Mouse (Mus musculus) neural tube, embryonic 11.5 days (tissue): ENCODE measurements at regions not wholly inside any gene's neighbourhood (a gene's known extent, or its start where the extent isn't known, plus 50 kb on each side); places are given as distances from the start of the nearest gene placed in this dataset.

Source experiments
- ATAC-seq: fragments of 200-750 bp; cut with Nextera tagmentation; 2 replicates; pipeline ENCODE4 v1.8.0; 2017; ENCODE audit warnings: moderate number of reproducible peaks, mild to moderate bottlenecking, moderate TSS enrichment, moderate library complexity; ENCODE audit not compliant: insufficient read depth, low FRiP score, low TSS enrichment
- DNase-seq: peaks from one replicate; pipeline ENCODE4 v3.0.0-alpha.2; 2015; ENCODE audit warnings: low spot score
- H3K27ac ChIP-seq: fragments of 300-500 bp; sonication (generic); 2 replicates; pipeline ENCODE4 v1.5.1; 2014; ENCODE audit warnings: low read depth, mild to moderate bottlenecking, low read length
- H3K27me3 ChIP-seq: fragments of 300-500 bp; sonication (generic); 2 replicates; pipeline ENCODE4 v1.6.1; 2014; ENCODE audit warnings: mild to moderate bottlenecking, low read length, mixed read lengths; ENCODE audit not compliant: control insufficient read depth, insufficient read depth
- H3K36me3 ChIP-seq: fragments of 300-500 bp; sonication (generic); 2 replicates; pipeline ENCODE4 v1.6.1; 2014; ENCODE audit warnings: mild to moderate bottlenecking, low read length, moderate library complexity, mixed read lengths; ENCODE audit not compliant: control insufficient read depth, insufficient read depth
- H3K4me1 ChIP-seq: fragments of 300-500 bp; sonication (generic); 2 replicates; pipeline ENCODE4 v1.6.1; 2014; ENCODE audit warnings: low read length, mixed read lengths; ENCODE audit not compliant: control insufficient read depth, insufficient read depth
- H3K4me2 ChIP-seq: fragments of 300-500 bp; sonication (generic); 2 replicates; pipeline ENCODE4 v1.6.1; 2014; ENCODE audit warnings: low read depth, mild to moderate bottlenecking, moderate library complexity
- H3K4me3 ChIP-seq: fragments of 300-500 bp; sonication (generic); 2 replicates; pipeline ENCODE4 v1.5.1; 2014; ENCODE audit warnings: low read depth, low read length
- H3K9ac ChIP-seq: fragments of 300-500 bp; sonication (generic); 2 replicates; pipeline ENCODE4 v1.6.1; 2014; ENCODE audit warnings: mild to moderate bottlenecking, low read length
- H3K9me3 ChIP-seq: fragments of 300-500 bp; sonication (generic); 2 replicates; pipeline ENCODE4 v1.6.1; 2016; ENCODE audit warnings: low read length; ENCODE audit not compliant: control insufficient read depth
- WGBS: fragments of 180-500 bp; shearing (Covaris S2); extraction: QIAGEN DNeasy Blood & Tissue Kit; methylation state at CpG from one replicate; pipeline ENCODE4 v1.1.7; 2014; 5-methylcytosine and 5-hydroxymethylcytosine counted together

- Histone ChIP-seq H3K4me3 (no peak overlapping the region), H3K9ac (no peak overlapping the region), H3K27ac (no peak overlapping the region), H3K36me3 (no peaks in the 10 kb centered on the region), H3K27me3 (no peaks in the 10 kb centered on the region), H3K4me1 (no peaks in the 10 kb centered on the region), H3K9me3 (no peaks in the 10 kb centered on the region), H3K4me2 (no peak overlapping the region)
- 89% methylated on average over 2 of the region's 2 CpGs for WGBS
- DNase-seq (no peak), ATAC-seq (no peak)
Measured at GRCm38 (mm10) chr13:107300792-107301191, 278.9 kb upstream of the Kif2a start.

GRCm38 (mm10) chr13:107264581-107264980 is 242.7 kb upstream of the Kif2a start:
- Histone ChIP-seq H3K27ac (no peak overlapping the region), H3K27me3 (no peaks in the 10 kb centered on the region), H3K9me3 (no peaks in the 10 kb centered on the region), H3K9ac (no peak overlapping the region), H3K4me1 (no peaks in the 10 kb centered on the region), H3K4me2 (no peak overlapping the region), H3K4me3 (no peak overlapping the region), H3K36me3 (no peaks in the 10 kb centered on the region)
- DNase-seq (no peak), ATAC-seq (no peak)
- 75% methylated on average over 6 of the region's 6 CpGs for WGBS

GRCm38 (mm10) chr13:107261479-107262050 is 239.6 kb upstream of the Kif2a start:
- H3K27ac ChIP-seq, result no peak overlapping the region
- H3K9me3 ChIP-seq, result no peaks in the 10 kb centered on the region
- WGBS, result 77% methylated on average over 6 of the region's 6 CpGs
- H3K4me2 ChIP-seq, result no peak overlapping the region
- no peaks in the 10 kb centered on the region for H3K4me1 ChIP-seq
- H3K27me3 ChIP-seq, result no peaks in the 10 kb centered on the region
- no peaks in the 10 kb centered on the region for H3K36me3 ChIP-seq
- H3K4me3 ChIP-seq, result no peak overlapping the region
- no peak overlapping the region for H3K9ac ChIP-seq
- ATAC-seq (no peak), DNase-seq (no peak)

GRCm38 (mm10) chr13:107260274-107260673 is 238.3 kb upstream of the Kif2a start:
- no peaks in the 10 kb centered on the region for H3K4me1 ChIP-seq
- no peaks in the 10 kb centered on the region for H3K9me3 ChIP-seq
- no peak for DNase-seq
- H3K9ac ChIP-seq, result no peak overlapping the region
- no peak overlapping the region for H3K27ac ChIP-seq
- no peaks in the 10 kb centered on the region for H3K27me3 ChIP-seq
- no peak overlapping the region for H3K4me2 ChIP-seq
- WGBS, result 90% methylated on average over 4 of the region's 4 CpGs
- no peak overlapping the region for H3K4me3 ChIP-seq
- no peak for ATAC-seq
- no peaks in the 10 kb centered on the region for H3K36me3 ChIP-seq

GRCm38 (mm10) chr13:107247792-107248505 is 226.0 kb upstream of the Kif2a start:
- no peak overlapping the region for H3K9ac ChIP-seq
- H3K27ac ChIP-seq, result no peak overlapping the region
- H3K9me3 ChIP-seq, result no peaks in the 10 kb centered on the region
- 0 out of 2 replicates have a peak, but pooled peaks cover 3% of the 10 kb centered on the region for H3K4me1 ChIP-seq
- no peak overlapping the region for H3K4me3 ChIP-seq
- ATAC-seq, result no peak
- no peak for DNase-seq
- H3K36me3 ChIP-seq, result no peaks in the 10 kb centered on the region
- H3K4me2 ChIP-seq, result no peak overlapping the region; the same call in 1 of the 2 replicates
- 29% methylated on average over 9 of the region's 9 CpGs for WGBS
- H3K27me3 ChIP-seq, result no peaks in the 10 kb centered on the region

- Histone ChIP-seq H3K9me3 (no peaks in the 10 kb centered on the region), H3K4me3 (0 out of 2 replicates have a peak overlapping the region, but pooled peaks have one; percentile 9), H3K27ac (no peak overlapping the region), H3K4me2 (peak overlapping the region; percentile 38), H3K4me1 (0 out of 2 replicates have a peak, but pooled peaks cover 3% of the 10 kb centered on the region), H3K9ac (no peak overlapping the region), H3K27me3 (no peaks in the 10 kb centered on the region), H3K36me3 (no peaks in the 10 kb centered on the region)
- DNase-seq (peak; percentile 35), ATAC-seq (0 out of 2 replicates have a peak, but pooled peaks have one; percentile 28)
- 18% methylated on average over 16 of the region's 17 CpGs for WGBS
Measured at GRCm38 (mm10) chr13:107246956-107247751, 225.2 kb upstream of the Kif2a start.

GRCm38 (mm10) chr13:107244173-107244572 is 222.2 kb upstream of the Kif2a start:
- no peak for DNase-seq
- Histone ChIP-seq H3K4me3 (no peak overlapping the region), H3K27ac (no peak overlapping the region), H3K4me1 (0 out of 2 replicates have a peak, but pooled peaks cover 3% of the 10 kb centered on the region), H3K4me2 (no peak overlapping the region), H3K9me3 (no peaks in the 10 kb centered on the region), H3K9ac (no peak overlapping the region), H3K27me3 (no peaks in the 10 kb centered on the region), H3K36me3 (no peaks in the 10 kb centered on the region)
- no peak; the same call in 1 of the 2 replicates for ATAC-seq
- WGBS, result 10% methylated on average over 3 of the region's 3 CpGs

- H3K9ac ChIP-seq, result no peak overlapping the region
- H3K9me3 ChIP-seq, result no peaks in the 10 kb centered on the region
- H3K36me3 ChIP-seq, result no peaks in the 10 kb centered on the region
- H3K27ac ChIP-seq, result no peak overlapping the region
- no peaks in the 10 kb centered on the region for H3K27me3 ChIP-seq
- H3K4me2 ChIP-seq, result no peak overlapping the region
- DNase-seq (no peak), ATAC-seq (no peak)
- no peaks in the 10 kb centered on the region for H3K4me1 ChIP-seq
- H3K4me3 ChIP-seq, result no peak overlapping the region
- WGBS, result 69% methylated on average over 4 of the region's 4 CpGs
Measured at GRCm38 (mm10) chr13:107239035-107239387, 217.1 kb upstream of the Kif2a start.
